Mouse (Mus musculus) cerebellum, adult 2 months (tissue): ENCODE data around the gene Ehd2. TPM values are rescaled to one million over a fixed set of nuclear protein-coding genes. Genes with fewer than 3 reads are reported as not detected.

ENCODE experiments used
- DNase-seq, 2 experiments: peaks; one replicate each; pipeline ENCODE4 v3.0.0; 2021
- H3K27ac ChIP-seq: fragments of 200-500 bp; 2 replicates; pipeline ENCODE4 v1.5.1; 2012; ENCODE audit warnings: low read length, control low read depth, inconsistent platforms; ENCODE audit not compliant: insufficient read depth
- H3K27me3 ChIP-seq: fragments of 200-500 bp; 2 replicates; pipeline ENCODE4 v1.6.1; 2012; ENCODE audit warnings: inconsistent platforms, mild to moderate bottlenecking, low read length, moderate library complexity; ENCODE audit not compliant: control insufficient read depth, insufficient read depth
- H3K4me1 ChIP-seq: fragments of 200-500 bp; 2 replicates; pipeline ENCODE4 v1.6.1; 2011; ENCODE audit warnings: low read length; ENCODE audit not compliant: control insufficient read depth, insufficient read depth
- H3K4me3 ChIP-seq: fragments of 200-500 bp; replicated peaks from 2 replicates; pipeline ENCODE3; 2011; ENCODE audit warnings: mild to moderate bottlenecking, low read depth, low read length, control low read depth; ENCODE audit not compliant: insufficient read depth
- CTCF ChIP-seq: fragments of 200-500 bp; IDR thresholded peaks from 2 replicates; pipeline ENCODE4 v1.5.1; 2011; ENCODE audit warnings: low read depth, mild to moderate bottlenecking, control low read depth, low read length, moderate library complexity, borderline replicate concordance; ENCODE audit not compliant: insufficient read depth
- POLR2A ChIP-seq: fragments of 200-500 bp; IDR thresholded peaks from 2 replicates; pipeline ENCODE4 v1.6.1; 2011; ENCODE audit warnings: low read length, control low read depth, borderline replicate concordance; ENCODE audit not compliant: insufficient read depth
- WGBS: fragments of 180-500 bp; shearing (Covaris S2); methylation state at CpG from one replicate; pipeline ENCODE4 v1.1.7; 2018; 5-methylcytosine and 5-hydroxymethylcytosine counted together
- polyA plus RNA-seq: library from polyadenylated mRNA; depleted of rRNA; stranded (reverse); fragments of >200 nt; gene quantifications from 2 replicates; pipeline ENCODE4 v1.2.3, GENCODE M21; 2012

The Ehd2 gene
- polyA plus RNA-seq, 1 experiment: 7.5 TPM

DNA sequence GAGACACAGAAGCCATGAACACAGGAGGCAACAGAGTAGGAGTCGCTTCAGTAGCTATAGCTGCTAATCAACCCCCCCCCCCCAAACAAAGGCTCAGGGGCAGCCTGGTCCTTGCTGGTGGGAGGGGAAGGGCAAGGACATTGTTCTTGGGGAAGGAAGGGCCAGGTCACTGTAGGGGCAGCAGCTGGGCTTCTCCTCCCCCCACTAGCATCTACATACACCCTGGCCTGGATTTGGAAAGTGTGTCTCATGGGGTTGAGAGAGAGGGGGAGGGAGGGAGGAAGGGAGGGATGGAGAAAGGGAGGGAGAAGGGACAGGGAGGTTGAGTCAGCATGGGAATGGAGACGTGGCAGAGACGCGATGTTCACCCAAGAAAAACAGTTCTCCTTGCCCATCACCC is 6.7 kb downstream of the Ehd2 start:
- TF ChIP-seq POLR2A: no peak
- TF ChIP-seq CTCF: no peak
- WGBS: 52% methylated on average over 4 of the region's 4 CpGs
- H3K4me3 ChIP-seq: no peak overlapping the region
- no peak for DNase-seq
- H3K27me3 ChIP-seq: no peaks in the 10 kb centered on the region
- no peak overlapping the region for H3K27ac ChIP-seq
- no peaks in the 10 kb centered on the region for H3K4me1 ChIP-seq

DNA sequence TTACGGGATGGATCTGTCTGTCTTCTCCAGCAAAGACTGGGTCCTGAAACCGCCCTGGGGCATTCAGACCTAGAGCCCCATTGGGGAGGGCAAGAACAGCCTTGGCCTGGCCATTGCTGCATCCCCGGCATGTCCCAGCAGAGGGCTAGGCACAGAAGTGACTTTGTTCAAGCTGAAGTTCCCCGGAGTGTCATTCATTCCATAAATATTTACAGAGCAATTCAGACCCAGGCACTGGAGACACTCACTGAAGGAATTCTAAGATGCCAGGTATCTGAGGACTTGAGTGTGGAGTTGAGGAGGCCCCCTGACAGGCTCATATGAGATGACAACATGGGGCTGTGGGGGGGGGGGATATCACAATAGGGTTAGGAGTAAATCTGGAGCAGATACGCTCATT is 11.2 kb downstream of the Ehd2 start:
- 82% methylated on average over 5 of the region's 5 CpGs for WGBS
- DNase-seq: no peak
- TF ChIP-seq CTCF: no peak
- no peak for TF ChIP-seq POLR2A
- H3K27me3 ChIP-seq: no peaks in the 10 kb centered on the region
- no peaks in the 10 kb centered on the region for H3K4me1 ChIP-seq
- H3K27ac ChIP-seq: no peak overlapping the region
- no peak overlapping the region for H3K4me3 ChIP-seq

DNA sequence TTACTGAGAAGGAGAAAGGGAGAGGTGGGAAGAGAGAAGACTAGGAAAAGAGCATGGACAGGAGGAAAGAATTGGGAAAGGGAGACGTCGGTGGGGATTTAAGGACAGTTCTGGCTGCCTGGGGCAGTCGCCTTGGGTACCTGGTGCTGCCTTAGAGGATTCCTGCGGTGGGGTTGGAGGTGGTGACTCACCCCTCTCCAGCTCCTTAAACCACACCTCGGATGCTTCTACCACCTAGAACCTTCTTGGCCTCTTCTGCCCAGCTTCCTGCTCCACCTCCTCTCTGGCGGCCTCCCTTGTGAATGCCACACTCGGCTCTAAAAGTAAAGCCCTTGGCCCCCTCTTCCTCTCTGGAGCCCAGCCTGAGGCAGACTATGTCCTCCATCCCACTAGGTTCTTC is 11.9 kb downstream of the Ehd2 start:
- no peaks in the 10 kb centered on the region for H3K27me3 ChIP-seq
- TF ChIP-seq CTCF (no peak), POLR2A (no peak)
- no peaks in the 10 kb centered on the region for H3K4me1 ChIP-seq
- WGBS: 37% methylated on average over 7 of the region's 7 CpGs
- no peak overlapping the region for H3K27ac ChIP-seq
- no peak overlapping the region for H3K4me3 ChIP-seq
- DNase-seq: no peak

DNA sequence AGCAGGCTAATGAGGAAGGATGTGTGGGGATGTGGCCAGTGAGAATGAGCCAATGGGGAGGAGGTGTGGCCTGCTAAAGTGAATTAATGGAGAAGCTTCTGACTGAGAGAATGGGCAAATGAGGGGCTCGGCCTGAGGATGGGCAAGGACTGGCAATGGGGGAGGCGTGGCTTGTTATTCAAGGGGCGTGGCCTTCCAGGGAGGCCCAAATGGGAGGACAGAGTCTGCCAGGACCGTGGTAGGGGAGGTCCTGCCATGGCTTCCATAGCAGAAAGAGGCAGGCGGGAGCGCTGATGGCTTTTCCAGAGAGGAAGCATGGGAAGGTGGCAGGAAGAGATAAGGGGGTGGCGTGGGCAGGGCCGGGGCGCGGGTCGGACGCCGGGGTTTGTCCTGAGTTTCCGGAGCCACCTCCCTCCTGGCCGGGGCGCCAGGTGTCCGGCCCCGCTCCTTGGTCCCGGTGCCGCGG is 12.4 kb downstream of the Ehd2 start:
- WGBS: 24% methylated on average over 21 of the region's 21 CpGs
- no peak overlapping the region for H3K27ac ChIP-seq
- H3K27me3 ChIP-seq: no peaks in the 10 kb centered on the region
- H3K4me1 ChIP-seq: no peaks in the 10 kb centered on the region
- H3K4me3 ChIP-seq: no peak overlapping the region
- TF ChIP-seq POLR2A: no peak
- TF ChIP-seq CTCF: no peak
- DNase-seq: no peak

DNA sequence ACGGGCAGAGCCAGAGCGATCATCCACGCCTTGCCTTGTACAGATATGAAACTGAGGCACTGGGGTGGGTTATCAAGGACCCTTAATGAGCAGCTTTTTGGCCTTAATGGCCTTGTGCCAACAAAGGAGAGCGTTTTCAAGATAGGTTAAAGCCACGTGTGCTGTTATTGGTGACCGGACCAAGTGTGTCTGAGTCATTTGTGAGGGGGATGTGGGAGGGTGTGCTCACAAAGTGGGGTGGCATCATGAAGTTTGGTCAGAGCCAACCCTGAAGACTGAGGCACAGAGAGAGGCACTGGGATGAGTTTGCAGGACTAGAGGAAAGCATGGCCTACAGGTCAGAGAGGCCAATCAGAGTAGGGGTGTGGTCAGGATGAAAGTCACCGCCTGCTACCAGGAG is 12.9 kb downstream of the Ehd2 start:
- H3K27ac ChIP-seq: no peak overlapping the region
- no peak for DNase-seq
- no peaks in the 10 kb centered on the region for H3K4me1 ChIP-seq
- H3K27me3 ChIP-seq: no peaks in the 10 kb centered on the region
- no peak overlapping the region for H3K4me3 ChIP-seq
- no peak for TF ChIP-seq POLR2A
- no peak for TF ChIP-seq CTCF
- WGBS: 95% methylated on average over 7 of the region's 7 CpGs

DNA sequence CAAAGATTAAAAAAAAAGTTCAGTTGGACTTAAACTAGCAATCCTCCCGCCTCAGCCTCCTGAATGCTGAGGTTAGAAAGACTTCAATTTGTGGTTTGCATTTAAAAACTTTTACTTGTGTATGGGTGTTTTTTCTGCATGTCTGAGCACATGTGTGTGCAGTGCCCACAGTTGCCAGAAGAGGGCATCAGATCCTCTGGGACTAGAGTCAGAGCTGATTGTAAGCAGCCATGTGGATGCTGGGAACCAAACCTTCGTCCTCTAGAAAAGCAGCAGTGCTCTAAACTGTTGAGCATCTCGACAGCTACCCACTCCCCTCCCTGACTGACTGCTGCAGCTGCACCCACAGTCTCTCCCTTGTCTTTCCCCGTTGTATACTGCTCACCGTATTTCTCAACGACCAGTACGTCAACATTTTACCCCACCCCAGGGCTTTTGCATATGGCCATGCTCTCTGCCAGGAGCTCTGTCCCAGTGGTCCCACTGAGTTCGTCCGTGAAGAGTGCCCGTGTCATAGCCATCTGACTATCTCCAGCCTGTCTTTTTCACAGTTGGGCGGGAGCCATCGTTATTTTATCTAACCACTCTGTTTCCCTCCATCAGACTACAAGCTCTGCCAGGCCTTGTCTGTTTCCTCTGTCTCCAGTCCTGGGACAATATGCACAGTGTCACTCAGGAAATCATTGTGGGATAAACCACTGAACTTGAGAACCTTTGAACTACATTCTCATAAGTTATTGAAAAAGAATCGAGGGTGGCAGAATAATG is 13.9 kb downstream of the Ehd2 start:
- no peak overlapping the region for H3K4me3 ChIP-seq
- no peaks in the 10 kb centered on the region for H3K4me1 ChIP-seq
- no peak overlapping the region for H3K27ac ChIP-seq
- no peaks in the 10 kb centered on the region for H3K27me3 ChIP-seq
- TF ChIP-seq CTCF (no peak; the same call in 1 of the 2 replicates), POLR2A (no peak)
- 75% methylated on average over 13 of the region's 13 CpGs for WGBS
- DNase-seq: no peak

DNA sequence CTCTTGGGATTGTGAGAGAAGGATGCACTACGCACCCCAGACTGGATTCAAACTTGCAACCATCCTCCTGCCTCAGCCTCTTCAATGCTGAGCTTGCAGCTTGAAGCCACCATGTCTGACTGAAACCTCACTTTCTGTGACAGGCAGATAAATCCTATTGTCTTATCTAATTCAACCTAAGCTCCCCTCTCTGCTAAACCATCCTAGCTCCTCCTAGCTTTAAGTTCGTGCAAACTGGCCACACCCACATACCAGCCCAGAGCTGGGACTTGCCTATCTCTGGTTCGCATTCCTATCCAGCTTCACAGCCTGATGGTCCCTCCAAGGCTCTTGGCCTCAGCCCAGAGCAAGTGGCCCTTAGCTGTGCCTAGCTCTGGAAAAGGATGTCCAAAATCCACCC is 15.0 kb downstream of the Ehd2 start:
- H3K4me3 ChIP-seq: no peak overlapping the region
- no peaks in the 10 kb centered on the region for H3K27me3 ChIP-seq
- 73% methylated on average over 3 of the region's 3 CpGs for WGBS
- H3K4me1 ChIP-seq: no peaks in the 10 kb centered on the region
- H3K27ac ChIP-seq: no peak overlapping the region
- TF ChIP-seq CTCF: no peak
- no peak for TF ChIP-seq POLR2A
- no peak for DNase-seq

DNA sequence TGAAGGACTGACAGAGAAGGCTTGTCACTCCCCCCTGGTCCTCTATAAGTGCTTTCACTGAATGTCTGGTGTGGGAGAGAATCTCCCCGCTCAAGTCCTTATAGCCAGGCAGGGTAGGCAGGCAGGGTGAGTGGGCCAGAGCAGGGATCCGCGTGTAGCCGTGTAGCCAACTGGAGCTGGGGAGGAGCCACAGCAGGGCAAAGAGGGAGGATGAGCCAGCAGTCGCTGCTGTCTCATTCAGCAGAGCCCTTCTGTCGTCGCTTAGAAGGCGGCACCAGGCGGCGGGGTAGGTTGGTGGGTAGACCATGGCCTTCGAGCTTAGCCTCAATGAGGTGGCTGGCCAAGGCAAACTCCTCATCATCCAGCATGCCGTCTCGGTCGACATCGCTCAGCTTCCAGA is 17.4 kb downstream of the Ehd2 start:
- no peak for DNase-seq
- Histone ChIP-seq H3K4me3 (no peak overlapping the region), H3K4me1 (peaks cover under 1% of the 10 kb centered on the region; the same call in 1 of the 2 replicates), H3K27me3 (no peaks in the 10 kb centered on the region), H3K27ac (no peak overlapping the region)
- TF ChIP-seq CTCF: no peak
- TF ChIP-seq POLR2A: no peak
- 79% methylated on average over 15 of the region's 15 CpGs for WGBS
